Mouse (Mus musculus): ENCODE measurements around the gene Gpr3.

Gene Gpr3

DNA sequence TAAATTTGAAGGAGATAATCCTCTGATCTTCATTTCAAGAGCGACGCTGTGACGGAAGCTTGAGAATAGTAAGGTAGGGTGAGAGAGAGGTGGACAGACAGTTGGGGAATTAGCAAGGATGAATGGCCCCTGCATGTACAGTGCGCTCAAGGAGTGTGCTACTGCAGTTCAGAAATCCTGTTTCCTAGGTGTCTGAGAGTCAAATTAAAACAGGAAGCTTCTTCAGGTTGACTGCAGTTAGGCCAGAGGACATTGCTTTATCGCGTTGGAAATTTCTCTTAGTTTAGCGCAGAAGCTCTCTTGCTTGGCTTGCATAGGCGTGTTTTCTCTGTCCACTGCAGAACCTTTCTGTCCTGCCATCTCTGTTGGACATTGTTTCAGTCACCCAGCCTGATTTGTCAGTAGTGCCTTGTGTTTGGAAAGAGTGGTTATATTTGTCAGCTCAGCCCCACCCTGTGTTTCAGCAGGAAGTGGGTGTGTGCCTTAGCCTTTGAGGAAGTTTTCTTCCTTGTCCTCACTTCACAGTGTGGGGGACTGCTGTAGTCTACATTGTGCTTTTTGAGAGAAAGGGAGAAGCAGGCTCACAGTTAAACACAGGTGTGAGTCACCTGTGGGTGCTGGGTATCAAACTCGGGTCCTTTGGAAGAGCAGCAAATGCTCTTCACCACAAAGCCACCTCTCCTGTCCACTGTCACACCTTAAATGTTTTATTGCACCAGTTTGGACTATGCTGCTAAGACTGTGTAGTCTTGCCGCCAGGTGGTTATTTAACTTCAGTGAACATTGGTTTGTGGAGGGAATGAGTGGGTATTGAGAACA, 42.9 kb downstream of the Gpr3 start:
- DNase-seq: no peak

DNA sequence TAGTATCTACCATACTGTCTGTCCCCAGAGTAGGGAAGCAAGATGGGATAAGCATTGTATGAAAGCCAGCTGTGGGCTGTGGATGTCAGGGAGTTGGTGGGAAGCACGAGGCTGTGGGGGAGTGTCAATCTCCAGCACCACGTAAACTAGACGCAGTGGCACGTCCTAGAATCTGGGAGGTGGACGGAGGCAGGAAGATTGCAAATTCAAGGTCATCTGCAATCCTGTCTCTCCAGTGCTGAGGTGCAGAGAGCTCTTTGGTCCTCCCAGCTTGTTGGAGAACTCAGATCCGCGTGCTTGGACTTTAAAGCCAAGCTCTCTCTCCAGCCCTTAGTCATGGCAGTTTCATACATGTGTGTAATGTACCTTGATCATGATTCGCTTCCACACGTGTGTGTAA, 45.6 kb downstream of the Gpr3 start:
- DNase-seq: no peak

DNA sequence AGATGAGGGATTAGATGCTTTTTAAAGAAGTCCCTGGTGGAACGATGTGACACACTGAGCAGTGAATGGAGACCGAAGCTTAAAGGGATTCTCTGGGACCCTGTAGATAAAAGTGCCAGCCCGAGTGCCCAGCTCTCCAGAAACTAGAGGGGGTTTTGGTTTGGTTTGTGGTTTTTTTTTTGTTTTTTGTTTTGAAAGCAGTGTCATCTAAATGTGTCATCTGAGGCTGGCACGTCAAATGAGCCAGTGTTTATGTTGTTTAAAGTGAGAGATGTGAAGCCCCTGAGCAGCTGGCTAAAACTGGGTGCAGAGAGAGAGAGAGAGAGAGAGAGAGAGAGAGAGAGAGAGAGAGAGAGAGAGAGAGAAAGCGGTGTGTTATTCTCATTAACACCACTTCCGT, 50.1 kb downstream of the Gpr3 start:
- no peak for DNase-seq

DNA sequence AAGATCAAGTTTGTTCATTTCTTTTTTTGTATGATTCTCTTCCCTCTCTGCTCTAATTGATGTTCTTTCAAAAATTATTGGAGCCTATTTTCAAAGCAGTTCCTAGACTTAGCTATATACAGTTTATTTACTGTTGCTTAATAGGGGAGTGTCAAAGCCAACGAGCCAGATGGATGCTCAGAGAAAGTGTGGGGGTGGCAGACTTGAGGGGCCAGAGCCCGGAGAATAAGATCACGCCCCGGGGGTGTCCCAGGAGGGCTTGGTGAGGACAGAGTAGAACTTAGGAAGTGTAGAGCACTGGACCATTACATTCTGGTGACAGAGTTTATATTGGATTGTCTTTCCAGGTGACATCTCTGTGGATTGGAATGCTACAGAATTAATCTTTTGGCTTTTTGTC, 51.5 kb downstream of the Gpr3 start:
- no peak for DNase-seq

DNA sequence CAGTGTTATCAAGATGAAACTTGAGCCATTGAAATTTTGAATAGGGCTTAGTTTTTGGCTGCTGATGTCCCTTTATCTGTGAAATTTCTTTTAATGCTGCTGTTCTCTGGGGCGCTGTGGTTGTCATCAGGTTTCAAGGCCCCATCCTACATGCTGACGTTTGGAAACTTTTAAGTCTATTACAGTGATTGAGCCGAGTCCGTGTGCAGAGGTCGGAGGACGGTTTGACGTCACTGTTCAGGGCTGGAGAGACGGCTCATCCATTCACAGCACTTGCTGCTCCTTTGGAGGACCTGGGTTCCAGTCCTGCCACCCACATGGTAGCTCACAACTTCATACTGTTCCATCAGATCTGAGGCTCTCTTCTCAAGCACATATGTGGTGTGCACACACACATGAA, 52.1 kb downstream of the Gpr3 start:
- DNase-seq: no peak

DNA sequence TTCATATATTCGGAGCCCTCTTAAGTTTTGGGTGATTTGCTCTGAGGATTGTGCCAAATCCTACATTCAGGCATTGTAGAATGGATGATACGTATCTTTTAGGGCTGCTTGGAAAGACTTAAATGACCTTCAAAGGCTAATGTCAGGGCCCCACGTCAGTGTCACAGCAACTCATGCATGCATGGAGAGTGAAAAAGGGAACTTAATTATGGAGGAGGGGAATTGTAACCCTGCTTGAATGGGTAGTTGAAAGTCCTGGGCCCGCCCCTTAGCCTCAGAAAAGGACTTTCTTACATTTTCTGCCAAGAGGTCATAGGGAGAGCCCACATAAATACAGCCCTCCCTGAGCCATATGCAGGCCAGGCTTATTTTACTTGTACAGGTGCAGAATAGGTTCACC, 52.7 kb downstream of the Gpr3 start:
- no peak for DNase-seq

Measured in kidney, postnatal 4 days (tissue).